Mouse (Mus musculus): ENCODE measurements around the gene Flt3l. TPM values are rescaled to one million over a fixed set of nuclear protein-coding genes. Genes with fewer than 3 reads are reported as not detected.

Flt3l gene
- total RNA-seq (2023; ENCODE audit: inconsistent age) = 70.7 to 77.9 TPM (median 74.1 TPM) in 4 replicates

GRCm38 (mm10) chr7:45135993-45136567, at the start of gene Flt3l, which contains the start of gene Gm45713:
TSS of gene Flt3l (minus strand) at chr7:45136432.
TSS of gene Gm45713 (minus strand) at chr7:45136231.

GRCm38 (mm10) chr7:45180896-45181477, 44.8 kb upstream of the Flt3l start, which contains the start of gene Pth2:
TSS of gene Pth2 (plus strand) at chr7:45180995.

GRCm38 (mm10) chr7:45179469-45179868, 43.2 kb upstream of the Flt3l start, which contains the start of gene Gfy:
TSS of gene Gfy (minus strand) at chr7:45179569.

GRCm38 (mm10) chr7:45163735-45164490, 27.7 kb upstream of the Flt3l start, which contains the start of gene Slc17a7:
TSS of gene Slc17a7 (plus strand) at chr7:45163949.

GRCm38 (mm10) chr7:45154096-45154992, 18.1 kb upstream of the Flt3l start, which contains the start of the genes Pih1d1 and Aldh16a1:
TSS of gene Pih1d1 (plus strand) at chr7:45154303.
TSS of gene Aldh16a1 (minus strand) at chr7:45154584.

GRCm38 (mm10) chr7:45128624-45129246, 7.5 kb downstream of the Flt3l start, which contains the start of gene Rpl13a:
TSS of gene Rpl13a (minus strand) at chr7:45128761.

GRCm38 (mm10) chr7:45124224-45125143, 11.7 kb downstream of the Flt3l start, which contains the start of gene Rps11:
TSS of gene Rps11 (minus strand) at chr7:45124439.

GRCm38 (mm10) chr7:45103652-45104180, 32.5 kb downstream of the Flt3l start, which contains the start of gene Fcgrt:
TSS of gene Fcgrt (minus strand) at chr7:45103851.

GRCm38 (mm10) chr7:45092048-45092447, 44.2 kb downstream of the Flt3l start, which contains the start of gene Rcn3:
TSS of gene Rcn3 (minus strand) at chr7:45092221.

Other genes starting within 250 kb of the Flt3l start
- gene Med25, start 243.7 kb downstream of the Flt3l start, total RNA-seq (2023; ENCODE audit: inconsistent age) = 61.5 to 68.3 TPM (median 66.0 TPM) in 4 replicates
- gene Fuz, start 240.4 kb downstream of the Flt3l start, total RNA-seq (2023; ENCODE audit: inconsistent age) = 27.8 to 31.0 TPM (median 29.5 TPM) in 4 replicates
- gene Ap2a1, start 206.9 kb downstream of the Flt3l start, total RNA-seq (2023; ENCODE audit: inconsistent age) = 75.4 to 97.5 TPM (median 90.4 TPM) in 4 replicates
- gene Tsks, start 193.2 kb downstream of the Flt3l start, total RNA-seq (2023; ENCODE audit: inconsistent age) = not detected in 4 replicates
- not detected in 4 replicates for gene Cpt1c, start 161.6 kb downstream of the Flt3l start, total RNA-seq (2023; ENCODE audit: inconsistent age)
- 128 to 149 TPM (median 145 TPM) in 4 replicates for gene Prmt1, start 149.9 kb downstream of the Flt3l start, total RNA-seq (2023; ENCODE audit: inconsistent age)
- 166 to 184 TPM (median 173 TPM) in 4 replicates for gene Irf3, start 138.8 kb downstream of the Flt3l start, total RNA-seq (2023; ENCODE audit: inconsistent age)
- 28.2 to 38.2 TPM (median 30.9 TPM) in 4 replicates for gene Bcl2l12, start 137.7 kb downstream of the Flt3l start, total RNA-seq (2023; ENCODE audit: inconsistent age)
- gene Scaf1, start 120.1 kb downstream of the Flt3l start, total RNA-seq (2023; ENCODE audit: inconsistent age) = 96.2 to 104 TPM (median 99.7 TPM) in 4 replicates
- 13.0 to 15.4 TPM (median 14.8 TPM) in 4 replicates for gene Rras, start 118.5 kb downstream of the Flt3l start, total RNA-seq (2023; ENCODE audit: inconsistent age)
- 69.6 to 74.4 TPM (median 71.7 TPM) in 4 replicates for gene Prr12, start 83.6 kb downstream of the Flt3l start, total RNA-seq (2023; ENCODE audit: inconsistent age)
- 55.5 to 60.4 TPM (median 57.4 TPM) in 4 replicates for gene Nosip, start 74.0 kb downstream of the Flt3l start, total RNA-seq (2023; ENCODE audit: inconsistent age)
- 3.5 to 5.4 TPM (median 3.8 TPM) in 4 replicates for gene Prrg2, start 73.8 kb downstream of the Flt3l start, total RNA-seq (2023; ENCODE audit: inconsistent age)
- 2.0 to 5.7 TPM (median 3.9 TPM) in 4 replicates for gene Rcn3, start 44.2 kb downstream of the Flt3l start, total RNA-seq (2023; ENCODE audit: inconsistent age)
- gene Fcgrt, start 32.6 kb downstream of the Flt3l start, total RNA-seq (2023; ENCODE audit: inconsistent age) = 30.4 to 37.3 TPM (median 33.5 TPM) in 4 replicates
- 2,358 to 2,650 TPM (median 2,499 TPM) in 4 replicates for gene Rps11, start 12.0 kb downstream of the Flt3l start, total RNA-seq (2023; ENCODE audit: inconsistent age)
- 4,140 to 4,660 TPM (median 4,377 TPM) in 4 replicates for gene Rpl13a, start 7.7 kb downstream of the Flt3l start, total RNA-seq (2023; ENCODE audit: inconsistent age)
- gene Gm45713, start 201 bp downstream of the Flt3l start, total RNA-seq (2023; ENCODE audit: inconsistent age) = 0.87 TPM in 1 of 4 replicates, not detected in the others
- 46.7 to 53.9 TPM (median 51.0 TPM) in 4 replicates for gene Pih1d1, start 17.9 kb upstream of the Flt3l start, total RNA-seq (2023; ENCODE audit: inconsistent age)
- 100 to 121 TPM (median 116 TPM) in 4 replicates for gene Aldh16a1, start 18.2 kb upstream of the Flt3l start, total RNA-seq (2023; ENCODE audit: inconsistent age)
- not detected in 4 replicates for gene Slc17a7, start 27.5 kb upstream of the Flt3l start, total RNA-seq (2023; ENCODE audit: inconsistent age)
- not detected in 4 replicates for gene Gfy, start 43.1 kb upstream of the Flt3l start, total RNA-seq (2023; ENCODE audit: inconsistent age)
- gene Pth2, start 44.6 kb upstream of the Flt3l start, total RNA-seq (2023; ENCODE audit: inconsistent age) = not detected in 4 replicates
- gene Ccdc155, start 68.5 kb upstream of the Flt3l start, total RNA-seq (2023; ENCODE audit: inconsistent age) = 0.54 to 1.1 TPM (median 0.78 TPM) in 4 replicates
- 1.3 to 2.7 TPM (median 2.0 TPM) in 3 of 4 replicates, not detected in the other for gene Dkkl1, start 75.7 kb upstream of the Flt3l start, total RNA-seq (2023; ENCODE audit: inconsistent age)
- not detected in 4 replicates for gene Tead2, start 79.3 kb upstream of the Flt3l start, total RNA-seq (2023; ENCODE audit: inconsistent age)
- 1,683 to 1,834 TPM (median 1,832 TPM) in 4 replicates for gene Cd37, start 102.7 kb upstream of the Flt3l start, total RNA-seq (2023; ENCODE audit: inconsistent age)
- not detected in 4 replicates for gene Slc6a16, start 104.7 kb upstream of the Flt3l start, total RNA-seq (2023; ENCODE audit: inconsistent age)
- gene Slc6a21, start 141.1 kb upstream of the Flt3l start, total RNA-seq (2023; ENCODE audit: inconsistent age) = 0.51 to 0.64 TPM (median 0.60 TPM) in 4 replicates
- 5.9 to 13.0 TPM (median 9.1 TPM) in 4 replicates for gene Trpm4, start 197.3 kb upstream of the Flt3l start, total RNA-seq (2023; ENCODE audit: inconsistent age)
- not detected in 4 replicates for gene Hrc, start 198.9 kb upstream of the Flt3l start, total RNA-seq (2023; ENCODE audit: inconsistent age)
- 0.13 to 0.33 TPM (median 0.23 TPM) in 4 replicates for gene Ppfia3, start 230.6 kb upstream of the Flt3l start, total RNA-seq (2023; ENCODE audit: inconsistent age)
- gene Lin7b, start 234.2 kb upstream of the Flt3l start, total RNA-seq (2023; ENCODE audit: inconsistent age) = 1.2 TPM in 1 of 4 replicates, not detected in the others

Measured in B cell, adult (primary cell).